Mouse (Mus musculus): ENCODE results near the gene Limk1. TPM values are rescaled to one million over a fixed set of nuclear protein-coding genes. Genes with fewer than 3 reads are reported as not detected.

The Limk1 gene
- total RNA-seq, 2 experiments from 2014 or later: 0.19 to 2.1 TPM

Other genes with a start within 250 kb of the Limk1 start
- 3.3 and 29.0 TPM in 2 replicates for gene Gtf2ird1, start 231.9 kb downstream of the Limk1 start, total RNA-seq (2015; ENCODE audit: low replicate concordance)
- 2.2 TPM in 2 replicates for gene Gtf2ird1, start 231.9 kb downstream of the Limk1 start, total RNA-seq (2017; ENCODE audit: low replicate concordance)
- 0.21 and 0.96 TPM in 2 replicates for gene Clip2, start 136.2 kb downstream of the Limk1 start, total RNA-seq (2015; ENCODE audit: low replicate concordance)
- 2.1 and 4.0 TPM in 2 replicates for gene Clip2, start 136.2 kb downstream of the Limk1 start, total RNA-seq (2017; ENCODE audit: low replicate concordance)
- 0.84 TPM in 1 of 2 replicates, not detected in the other for gene Syna, start 128.4 kb downstream of the Limk1 start, total RNA-seq (2015; ENCODE audit: low replicate concordance)
- gene Syna, start 128.4 kb downstream of the Limk1 start, total RNA-seq (2017; ENCODE audit: low replicate concordance): not detected in 2 replicates
- 26.7 and 51.0 TPM in 2 replicates for gene Rfc2, start 107.2 kb downstream of the Limk1 start, total RNA-seq (2015; ENCODE audit: low replicate concordance)
- gene Rfc2, start 107.2 kb downstream of the Limk1 start, total RNA-seq (2017; ENCODE audit: low replicate concordance): 14.7 and 23.7 TPM in 2 replicates
- 1.5 and 5.0 TPM in 2 replicates for gene Lat2, start 73.6 kb downstream of the Limk1 start, total RNA-seq (2015; ENCODE audit: low replicate concordance)
- 7.5 and 10.9 TPM in 2 replicates for gene Lat2, start 73.6 kb downstream of the Limk1 start, total RNA-seq (2017; ENCODE audit: low replicate concordance)
- gene Eif4h, start 49.1 kb downstream of the Limk1 start, total RNA-seq (2015; ENCODE audit: low replicate concordance): 63.7 and 79.4 TPM in 2 replicates
- gene Eif4h, start 49.1 kb downstream of the Limk1 start, total RNA-seq (2017; ENCODE audit: low replicate concordance): 93.5 and 98.1 TPM in 2 replicates
- gene Eln, start 58.7 kb upstream of the Limk1 start, total RNA-seq (2015; ENCODE audit: low replicate concordance): not detected in 2 replicates
- not detected in 2 replicates for gene Eln, start 58.7 kb upstream of the Limk1 start, total RNA-seq (2017; ENCODE audit: low replicate concordance)
- gene Tmem270, start 218.1 kb upstream of the Limk1 start, total RNA-seq (2015; ENCODE audit: low replicate concordance): 0.96 TPM in 1 of 2 replicates, not detected in the other
- not detected in 2 replicates for gene Tmem270, start 218.1 kb upstream of the Limk1 start, total RNA-seq (2017; ENCODE audit: low replicate concordance)
- gene Cldn13, start 226.9 kb upstream of the Limk1 start, total RNA-seq (2015; ENCODE audit: low replicate concordance): 411 and 506 TPM in 2 replicates
- gene Cldn13, start 226.9 kb upstream of the Limk1 start, total RNA-seq (2017; ENCODE audit: low replicate concordance): 369 and 379 TPM in 2 replicates
- 70.4 and 120 TPM in 2 replicates for gene Mettl27, start 243.8 kb upstream of the Limk1 start, total RNA-seq (2015; ENCODE audit: low replicate concordance)
- gene Mettl27, start 243.8 kb upstream of the Limk1 start, total RNA-seq (2017; ENCODE audit: low replicate concordance): 62.4 and 85.2 TPM in 2 replicates